Mouse (Mus musculus) cerebellum, adult (tissue): Measurements from ENCODE around the gene Brat1.

Experiments used
- ATAC-seq: cut with Nextera tagmentation; 2 replicates; pipeline ENCODE4 v1.9.2; 2017; ENCODE audit warnings: mild to moderate bottlenecking, moderate library complexity, mixed read lengths; ENCODE audit not compliant: insufficient number of reproducible peaks, low FRiP score, low TSS enrichment

Gene Brat1

GRCm38 (mm10) chr5:140741040-140741439 lies 36.2 kb downstream of the Brat1 start:
- no peak for ATAC-seq

GRCm38 (mm10) chr5:140741877-140742276 lies 37.1 kb downstream of the Brat1 start:
- no peak for ATAC-seq

DNA sequence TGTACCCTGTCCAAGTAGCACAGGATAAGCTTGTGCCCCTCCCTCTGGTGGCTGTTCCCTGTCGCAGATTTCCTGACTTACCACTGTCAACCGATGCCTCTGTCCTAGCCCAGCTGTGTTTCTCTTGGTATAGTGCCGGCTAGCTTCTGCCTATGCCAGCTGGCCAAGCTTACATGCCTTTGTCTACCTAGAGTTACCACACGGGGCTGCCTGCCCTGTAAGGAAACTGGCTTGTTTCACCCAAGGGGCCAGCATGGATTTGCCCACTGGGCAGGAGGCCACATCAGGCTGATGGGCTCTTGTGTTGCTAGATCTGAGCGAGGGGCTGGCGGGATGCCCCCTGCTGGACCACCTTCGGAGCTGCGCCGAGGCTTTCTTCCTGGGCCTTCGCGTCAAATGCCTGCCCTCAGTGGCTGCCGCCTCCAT lies 38.9 kb downstream of the Brat1 start:
- no peak for ATAC-seq

DNA sequence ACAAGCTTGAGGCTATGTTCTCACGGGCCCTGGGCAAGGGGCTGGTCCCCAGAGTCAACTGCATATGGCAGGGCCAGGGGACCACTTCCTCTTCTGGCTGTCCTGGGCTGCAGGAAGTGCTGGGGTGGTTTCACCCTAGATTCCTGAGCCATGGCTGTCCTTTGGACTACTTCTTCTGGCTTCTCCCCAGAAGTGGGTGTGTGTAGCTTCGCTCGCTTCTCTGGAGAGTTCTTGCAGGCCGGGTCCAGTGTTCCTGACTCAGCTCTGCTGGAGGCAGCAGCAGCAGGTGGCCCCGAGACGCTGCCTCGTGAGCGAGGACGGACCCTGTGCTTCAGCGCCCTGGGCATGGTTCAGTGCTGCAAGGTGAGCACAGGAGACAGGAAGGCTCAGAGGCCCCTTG lies 43.6 kb downstream of the Brat1 start:
- ATAC-seq = no peak

- peak; percentile 62; the same call in 1 of the 2 replicates for ATAC-seq
These were observed 44.5 kb downstream of the Brat1 start for GRCm38 (mm10) chr5:140749062-140749875.

DNA sequence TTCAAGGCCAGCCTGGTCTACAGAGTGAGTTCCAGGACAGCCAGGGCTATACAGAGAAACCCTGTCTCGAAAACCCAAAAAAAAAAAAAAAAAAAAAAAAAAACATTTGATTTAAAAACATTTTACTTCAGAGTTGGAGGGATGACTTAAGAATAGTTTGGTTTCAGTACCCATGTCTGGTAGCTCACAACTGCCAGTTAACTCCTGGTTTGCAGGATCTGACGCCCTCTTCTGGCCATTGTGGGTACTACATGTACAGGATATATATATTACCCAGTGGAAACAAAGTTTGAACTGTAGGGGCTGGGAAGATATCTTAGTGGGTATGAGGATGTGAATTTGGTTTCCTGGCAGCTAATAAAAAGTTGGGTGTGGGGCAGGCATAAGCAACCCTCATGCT lies 46.1 kb downstream of the Brat1 start:
- no peak for ATAC-seq

GRCm38 (mm10) chr5:140752041-140752440 lies 47.2 kb downstream of the Brat1 start:
- ATAC-seq = no peak

DNA sequence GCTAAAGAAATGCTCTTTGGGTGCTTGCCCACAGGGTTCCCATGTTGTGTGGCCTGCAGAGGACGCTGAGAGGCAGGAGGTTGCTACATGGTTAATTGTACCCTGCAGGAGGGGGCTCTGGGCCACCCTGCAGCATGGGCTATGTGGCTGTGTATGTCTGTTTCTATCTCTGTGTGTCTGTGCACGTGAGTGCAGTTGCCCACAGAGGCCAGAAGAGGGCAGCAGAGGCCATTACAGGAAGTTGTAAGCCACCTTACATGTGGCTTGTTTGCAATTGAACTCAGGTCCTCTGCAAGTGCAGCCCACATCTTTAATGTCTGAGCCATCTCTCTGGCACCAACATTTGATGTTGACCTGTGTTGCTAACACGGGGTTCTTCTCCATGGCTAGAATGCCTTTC lies 47.8 kb downstream of the Brat1 start:
- no peak for ATAC-seq

DNA sequence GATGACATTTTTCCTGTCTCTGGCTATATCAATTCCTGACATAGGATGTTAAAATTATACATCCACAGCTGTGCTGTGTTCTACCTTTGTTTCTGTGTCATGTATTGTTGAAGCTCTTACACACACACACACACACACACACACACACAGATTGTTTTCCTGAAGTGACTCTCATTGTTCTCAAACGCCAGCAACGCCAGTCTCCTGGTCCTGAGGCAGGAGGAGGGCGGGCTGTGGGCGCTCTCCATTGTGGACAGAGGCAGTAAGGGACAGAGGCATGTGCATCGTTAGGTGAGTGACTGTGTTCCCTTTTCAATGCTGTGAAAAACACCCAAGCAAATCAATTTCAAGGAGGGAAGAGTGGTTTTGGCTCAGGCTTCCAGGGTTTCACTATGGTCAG lies 48.4 kb downstream of the Brat1 start:
- no peak for ATAC-seq

DNA sequence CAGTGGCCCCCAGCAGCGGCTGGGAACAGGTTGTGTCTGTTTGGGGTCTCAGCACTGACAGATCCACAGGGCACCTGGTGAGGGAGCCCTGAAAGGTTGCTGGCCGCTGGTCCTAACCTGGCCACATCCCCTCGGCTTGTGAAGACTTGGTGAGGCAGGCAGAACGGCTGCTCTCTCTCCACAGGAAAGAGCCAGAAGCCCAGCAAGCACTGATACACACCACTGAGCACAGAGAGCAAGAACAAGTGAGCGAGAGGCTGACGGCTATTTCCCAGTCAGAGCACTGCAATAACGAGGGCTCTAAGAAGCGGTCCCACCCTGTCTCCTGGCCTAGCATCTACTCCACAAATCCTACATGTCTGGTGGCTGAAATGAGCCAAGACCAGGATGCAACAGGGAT lies 54.1 kb downstream of the Brat1 start:
- ATAC-seq = no peak

DNA sequence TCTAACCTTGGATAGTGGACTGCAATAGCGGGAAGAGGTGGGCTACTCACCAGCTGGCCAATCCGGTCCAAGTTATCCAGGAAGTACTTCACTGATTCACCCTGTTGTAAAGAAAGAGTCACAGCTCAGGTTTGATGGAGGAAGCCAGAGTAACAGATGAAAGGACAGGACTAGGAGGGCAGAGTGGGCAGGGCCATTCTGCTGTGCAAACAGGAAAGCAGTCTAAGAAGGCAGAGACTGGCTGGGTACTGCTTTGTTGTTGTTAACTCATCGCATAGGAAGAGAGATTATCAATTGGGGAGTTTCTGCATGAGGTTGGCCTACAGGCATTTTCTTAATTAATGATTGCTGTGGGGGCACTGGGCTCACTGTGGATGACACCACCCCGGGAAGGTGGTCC lies 57.7 kb downstream of the Brat1 start:
- no peak for ATAC-seq

GRCm38 (mm10) chr5:140764921-140765613 lies 60.3 kb downstream of the Brat1 start:
- ATAC-seq = no peak

GRCm38 (mm10) chr5:140766566-140766965 lies 61.8 kb downstream of the Brat1 start:
- no peak for ATAC-seq

DNA sequence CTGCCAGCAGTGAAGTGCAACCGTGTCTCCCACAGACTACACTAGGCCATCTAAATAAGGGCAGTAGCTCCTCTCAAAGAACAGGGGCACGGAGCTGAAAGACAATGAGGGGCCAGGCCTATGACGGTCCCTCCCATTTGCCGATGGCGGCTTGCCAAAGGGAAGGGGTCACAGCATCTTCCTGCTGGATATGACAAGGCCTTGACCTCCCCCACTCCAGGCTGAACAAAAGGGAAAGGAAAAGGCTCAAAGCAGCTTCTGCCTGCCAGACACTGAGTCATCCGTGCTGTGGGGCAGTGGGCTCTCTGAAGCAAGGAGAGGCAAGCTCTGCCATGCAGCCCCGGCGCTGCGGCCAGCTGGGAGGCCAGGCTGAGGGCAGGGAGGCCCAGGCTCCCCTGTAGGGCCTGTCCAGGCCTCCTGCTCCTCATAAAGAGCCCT lies 62.9 kb downstream of the Brat1 start:
- ATAC-seq = 0 out of 2 replicates have a peak, but pooled peaks have one; percentile 51

- peak; percentile 59; the same call in 1 of the 2 replicates for ATAC-seq
These were observed 63.5 kb downstream of the Brat1 start for GRCm38 (mm10) chr5:140768333-140768732.
